Mouse (Mus musculus) urinary bladder, postnatal 10 days (tissue): Measurements from ENCODE around the gene Them4.
"Not testable (repeated sequence)": the region's sequence is repeated elsewhere in the genome, so short reads cannot be mapped to it uniquely, and the experiment has no call there.

Experiments
- DNase-seq: peaks from one replicate; pipeline ENCODE4 v3.0.0; 2022; ENCODE audit warnings: low spot score

Gene Them4

DNA sequence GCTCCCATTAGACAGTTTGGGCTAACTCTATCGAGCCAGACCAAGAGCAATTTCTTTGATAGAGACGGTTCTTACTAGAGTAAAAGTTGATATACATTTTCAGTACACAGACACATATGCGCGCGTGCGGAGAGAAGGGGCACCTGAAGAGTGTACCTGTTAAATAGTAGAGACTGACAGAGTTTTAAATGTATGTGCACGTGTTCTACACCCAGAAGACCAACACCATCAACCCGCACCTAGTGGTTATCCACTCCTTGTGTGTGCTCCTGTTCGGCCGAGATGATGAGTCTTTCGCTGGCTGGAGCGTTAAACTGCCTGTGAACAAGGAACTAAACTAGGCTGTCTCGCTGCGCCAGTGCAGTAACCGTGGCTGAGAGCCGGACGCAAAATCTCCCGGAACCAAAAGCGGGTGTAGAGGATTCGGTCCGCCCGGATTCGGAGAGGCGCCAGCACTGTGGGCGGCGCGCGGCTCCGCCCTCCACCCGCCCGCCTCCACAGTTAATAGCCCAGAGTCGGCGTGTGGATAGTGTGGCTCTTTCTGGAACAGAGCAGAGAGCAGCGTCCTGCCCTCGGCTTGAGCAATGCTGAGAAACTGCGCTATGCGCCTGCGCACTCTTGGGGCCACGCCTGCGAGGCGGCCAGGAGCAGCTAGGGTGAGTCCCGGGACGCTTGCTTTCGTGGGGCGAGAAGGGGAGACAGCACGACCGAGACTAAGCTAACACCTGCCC is at the start of gene Them4:
Gene Them4, plus strand, starts transcription at position 457 of the 731 bp plus-strand sequence.
- peak; percentile 79 for DNase-seq

GRCm38 (mm10) chr3:94260598-94260997 is 49.3 kb upstream of the Them4 start:
- no peak for DNase-seq

GRCm38 (mm10) chr3:94263736-94264135 is 46.2 kb upstream of the Them4 start, which contains the start of gene Gm4778:
Gene Gm4778 (plus strand): TSS chr3:94264036.
- not testable (repeated sequence) for DNase-seq

GRCm38 (mm10) chr3:94275991-94276390 is 33.9 kb upstream of the Them4 start:
- no peak for DNase-seq

GRCm38 (mm10) chr3:94305457-94305856 is 4.4 kb upstream of the Them4 start:
- DNase-seq, result no peak

GRCm38 (mm10) chr3:94306975-94307374 is 2.9 kb upstream of the Them4 start:
- DNase-seq, result no peak

GRCm38 (mm10) chr3:94310491-94310890 is 602 bp downstream of the Them4 start:
- DNase-seq, result no peak

DNA sequence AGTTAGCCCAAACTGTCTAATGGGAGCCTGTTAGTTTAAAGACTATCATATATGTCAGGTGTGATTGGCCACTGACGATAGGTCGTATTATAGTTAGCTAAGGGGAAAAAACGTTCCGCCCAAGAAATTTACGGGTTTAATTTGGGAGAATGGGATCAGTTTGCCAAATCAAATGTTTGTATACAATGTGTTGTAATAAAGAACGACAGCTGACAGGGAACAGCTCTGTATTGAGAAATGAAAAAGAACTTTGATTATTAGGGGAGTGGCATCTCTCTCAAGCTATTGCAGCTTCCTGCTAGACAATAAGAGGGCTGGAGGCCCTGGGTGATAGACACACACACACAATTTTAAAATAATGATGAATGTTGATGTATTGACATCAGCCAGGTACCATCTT is 1.0 kb downstream of the Them4 start:
- DNase-seq, result no peak

DNA sequence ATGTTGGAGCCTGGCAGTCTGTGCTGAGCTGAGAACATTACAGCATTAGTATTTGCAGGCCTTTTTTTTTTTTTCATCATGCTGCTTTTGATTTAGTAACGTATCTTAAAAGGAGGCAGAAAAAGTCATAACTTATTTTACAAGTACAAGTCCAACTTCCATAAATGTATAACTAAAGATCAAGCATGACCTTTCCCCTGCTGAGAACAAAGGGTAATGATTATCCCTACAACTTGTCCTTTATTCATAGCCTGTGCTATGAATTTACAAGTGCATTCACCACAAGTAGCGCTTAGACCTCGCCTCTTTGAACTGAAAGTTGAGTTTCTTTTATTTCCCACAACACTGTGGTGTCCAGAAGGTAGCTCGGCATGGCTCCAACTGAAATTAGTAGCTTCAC is 1.5 kb downstream of the Them4 start:
- no peak for DNase-seq

- DNase-seq, result no peak
Observed at GRCm38 (mm10) chr3:94328681-94329080, 18.8 kb downstream of the Them4 start.

DNA sequence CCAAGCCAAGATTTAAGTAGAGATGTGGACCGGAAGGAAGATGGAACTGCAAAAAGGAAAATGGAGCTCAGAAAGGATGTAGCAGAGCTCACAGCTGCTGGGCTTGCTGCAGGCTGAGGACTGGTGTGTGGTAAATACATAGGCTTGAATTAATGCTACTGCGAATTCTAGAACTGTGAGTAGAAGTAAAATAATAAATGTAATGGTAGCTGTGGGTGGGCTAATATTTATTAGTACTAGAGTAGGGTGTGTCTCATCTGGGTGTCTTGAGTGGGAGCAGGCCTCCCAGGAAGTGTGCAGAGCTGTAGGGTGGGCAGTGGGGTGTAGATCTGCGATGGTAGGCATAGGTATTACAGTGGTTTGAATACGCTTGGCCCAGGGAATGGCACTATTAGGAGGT is 24.6 kb downstream of the Them4 start:
- no peak for DNase-seq

DNA sequence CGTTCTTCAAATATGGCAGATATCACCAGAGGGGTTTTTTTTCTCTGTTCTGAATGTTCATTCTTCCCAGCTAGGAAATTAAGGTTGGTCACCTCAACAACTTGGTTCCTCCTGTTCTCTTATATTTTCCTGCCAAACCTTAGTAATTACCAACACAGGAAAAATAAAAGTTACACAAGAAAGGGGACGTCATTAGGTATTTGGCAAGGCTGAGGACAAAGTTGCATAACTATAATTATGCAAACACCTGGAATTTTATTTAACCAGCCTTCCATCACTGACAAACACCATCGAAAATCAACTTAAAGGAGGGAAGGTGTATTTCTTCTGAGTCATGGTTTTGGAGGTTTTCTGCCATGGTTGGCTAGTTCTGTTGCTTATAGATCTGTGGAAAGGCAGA is 28.6 kb downstream of the Them4 start:
- DNase-seq, result no peak

DNA sequence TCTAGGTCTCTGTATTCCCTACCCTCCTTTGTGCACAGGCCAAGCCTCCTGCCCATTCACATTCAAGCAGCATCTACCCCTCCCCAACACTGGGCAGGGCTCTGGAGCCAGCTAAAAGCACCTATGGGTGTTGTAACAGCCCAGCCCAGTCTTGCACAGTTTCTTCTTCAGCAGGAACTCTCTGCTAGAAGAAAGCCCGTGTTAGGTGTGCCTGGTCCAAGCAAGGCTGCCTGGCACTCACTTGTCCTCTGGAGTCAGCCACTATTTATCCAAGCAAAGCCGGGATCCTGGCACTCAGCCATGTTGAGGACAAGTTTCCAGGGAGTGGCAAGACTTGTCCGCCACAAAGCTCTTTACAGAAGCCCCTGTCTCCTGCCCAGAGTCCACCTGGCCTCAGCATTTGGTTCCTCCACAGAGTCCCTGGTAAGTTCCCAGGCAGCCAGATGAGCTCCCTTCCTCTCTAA is 32.1 kb downstream of the Them4 start, which contains the start of gene Them5:
Gene Them5, plus strand, starts transcription at position 141 of the 464 bp plus-strand sequence.
- no peak for DNase-seq

DNA sequence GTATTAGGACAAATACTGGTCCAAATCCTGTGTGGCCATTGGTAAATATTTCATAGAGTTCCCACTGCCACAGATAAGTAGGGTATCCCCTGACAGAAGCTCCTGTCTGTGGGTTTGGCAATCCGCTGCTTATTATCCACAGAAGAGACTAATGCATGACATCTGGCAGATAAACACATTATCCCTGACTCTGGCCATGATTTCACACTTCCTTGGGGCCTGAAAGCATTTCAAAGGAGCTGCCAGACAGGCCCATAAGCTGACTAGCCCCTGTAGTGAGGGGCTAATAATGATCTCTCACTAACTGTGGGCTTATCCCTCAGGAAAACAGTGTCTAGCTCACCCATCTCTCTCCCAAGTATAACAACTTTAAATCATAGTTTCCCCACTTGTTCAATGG is 32.7 kb downstream of the Them4 start:
- no peak for DNase-seq

GRCm38 (mm10) chr3:94344182-94344581 is 34.3 kb downstream of the Them4 start:
- DNase-seq, result no peak

- no peak for DNase-seq
Observed at GRCm38 (mm10) chr3:94344897-94345296, 35.0 kb downstream of the Them4 start.

- DNase-seq, result no peak
Observed at GRCm38 (mm10) chr3:94348146-94348545, 38.3 kb downstream of the Them4 start.

- DNase-seq, result no peak
Observed at GRCm38 (mm10) chr3:94360812-94361211, 50.9 kb downstream of the Them4 start.

DNA sequence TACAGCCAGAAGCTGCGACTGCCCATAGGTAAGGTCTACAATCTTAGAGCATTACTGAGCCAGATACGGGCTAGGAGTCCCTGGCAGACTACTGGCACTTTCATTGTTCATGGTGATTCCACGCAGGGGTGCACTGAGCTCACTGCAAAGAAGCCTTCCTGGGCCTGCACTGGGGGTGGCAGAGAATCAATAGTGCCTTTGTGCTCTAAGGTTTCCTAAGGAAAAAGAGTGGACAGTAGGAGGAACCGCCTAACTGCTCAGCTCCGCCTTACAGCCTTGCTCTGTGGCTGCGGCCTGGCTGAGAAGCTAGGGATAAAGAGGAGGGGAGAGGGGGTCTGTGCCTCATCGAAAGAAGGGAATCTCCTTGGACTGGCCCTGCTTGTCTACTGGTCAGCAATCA is 52.2 kb downstream of the Them4 start, which contains the start of gene C2cd4d:
Gene C2cd4d, plus strand, starts transcription at position 301 of the 400 bp plus-strand sequence.
- no peak for DNase-seq

DNA sequence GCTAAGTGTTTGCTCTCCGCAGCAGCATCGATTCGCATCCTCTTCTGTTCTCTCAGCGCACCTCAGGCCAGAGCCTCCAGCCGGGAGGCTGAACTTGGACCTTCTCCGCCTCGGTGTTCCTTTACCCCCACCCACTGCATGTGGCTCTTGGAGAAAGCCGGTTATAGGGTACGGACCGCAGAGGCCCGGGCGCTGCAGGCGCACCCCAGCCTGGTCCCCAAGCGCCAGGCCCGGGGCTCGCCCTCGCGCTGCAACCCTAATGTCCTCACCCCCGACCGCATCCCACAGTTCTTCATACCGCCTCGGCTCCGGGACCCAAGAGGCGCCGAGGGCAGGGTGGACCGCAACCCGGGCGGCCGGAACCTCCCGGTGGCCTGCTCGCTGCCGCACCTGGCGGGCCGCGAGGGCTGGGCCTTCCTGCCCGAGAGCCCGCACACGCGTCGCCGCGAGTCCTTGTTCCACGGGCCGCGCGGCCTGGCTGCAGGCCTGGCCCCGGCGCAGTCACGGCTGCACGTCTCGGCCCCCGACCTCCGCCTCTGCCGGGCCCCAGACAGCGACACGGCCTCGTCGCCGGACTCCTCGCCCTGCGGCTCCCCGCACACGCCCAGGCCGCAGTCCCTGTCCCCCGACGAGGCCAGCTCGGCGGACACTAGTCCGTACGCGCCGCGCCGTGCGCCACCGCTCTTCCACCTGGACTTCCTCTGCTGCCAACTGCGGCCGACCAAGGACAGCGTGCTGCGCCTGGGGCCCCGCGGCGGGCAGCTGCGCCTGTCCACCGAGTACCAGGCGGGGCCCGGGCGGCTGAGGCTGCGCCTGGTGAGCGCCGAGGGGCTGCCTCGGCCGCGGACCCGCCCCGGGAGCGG is 53.6 kb downstream of the Them4 start:
- no peak for DNase-seq

DNA sequence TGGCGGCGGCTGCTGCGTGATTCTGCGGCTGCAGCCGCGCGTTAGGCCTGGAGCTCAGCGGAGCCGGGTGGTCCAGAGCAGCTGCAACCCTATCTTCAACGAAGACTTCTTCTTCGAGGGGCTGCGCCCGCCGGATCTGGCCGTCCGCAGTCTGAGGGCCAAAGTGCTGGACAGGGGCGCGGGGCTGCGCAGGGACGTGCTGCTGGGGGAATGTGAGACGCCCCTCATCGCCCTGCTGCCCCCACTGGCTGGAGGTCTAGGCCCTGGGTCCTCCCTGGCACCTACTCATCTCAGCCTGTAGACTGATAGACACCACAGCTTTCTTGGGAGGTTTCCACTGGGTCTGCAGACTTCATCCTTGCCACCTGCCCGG is 54.3 kb downstream of the Them4 start:
- no peak for DNase-seq

DNA sequence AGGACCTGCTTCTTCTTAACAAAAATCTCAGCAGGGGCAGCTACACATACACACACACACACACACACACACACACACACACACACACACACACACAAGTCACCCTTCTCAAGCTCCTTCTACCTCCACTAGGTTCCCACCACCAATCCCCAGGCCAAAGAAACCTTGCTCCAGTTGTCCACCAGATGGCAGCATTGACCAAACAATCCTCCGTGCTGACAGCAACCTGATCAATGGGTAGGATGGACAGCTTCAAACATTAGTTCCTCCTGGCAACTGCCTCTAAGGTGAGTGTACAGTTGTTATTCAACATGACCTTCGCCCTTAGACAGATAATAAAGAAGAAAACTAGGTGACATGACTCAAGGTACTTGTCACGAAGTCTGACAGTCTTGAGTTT is 56.9 kb downstream of the Them4 start:
- DNase-seq, result no peak

GRCm38 (mm10) chr3:94367511-94367910 is 57.6 kb downstream of the Them4 start:
- no peak for DNase-seq
